Mouse (Mus musculus) adrenal gland, adult 8-10 months (tissue): ENCODE measurements around the gene N4bp1. TPM values are rescaled to one million over a fixed set of nuclear protein-coding genes. Genes with fewer than 3 reads are reported as not detected.

ENCODE experiments used
- DNase-seq: peaks from one replicate; pipeline ENCODE4 v3.0.0; 2022
- total RNA-seq, 4 experiments: library from RNA; stranded (reverse); gene quantifications; 2 replicates each; pipeline ENCODE4 v1.2.4; 2022

Gene N4bp1
- total RNA-seq, 4 experiments from 2014 or later, result 33.9 to 38.5 (median 36.1) TPM

DNA sequence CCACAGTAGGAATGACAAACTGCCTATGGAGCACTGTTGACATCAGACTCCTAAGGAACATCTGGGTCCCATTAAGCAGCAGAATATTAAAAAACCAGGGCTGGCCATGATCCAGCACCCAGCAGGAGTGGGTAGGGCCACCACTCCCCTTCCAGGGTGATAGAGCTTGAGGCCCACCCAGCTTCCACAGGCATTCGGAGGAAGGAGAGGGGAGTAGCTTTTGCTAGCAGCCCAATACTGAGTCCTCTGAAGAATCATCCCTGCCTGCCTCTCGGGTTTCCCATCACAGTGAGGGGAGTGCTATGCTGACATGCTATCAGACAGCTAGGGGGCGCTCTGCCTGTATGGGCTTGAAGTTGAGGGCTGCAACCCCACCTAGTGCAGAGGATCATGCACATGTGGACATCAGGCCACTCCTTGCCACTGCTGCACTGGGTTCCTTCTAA is 64.3 kb downstream of the N4bp1 start:
- no peak for DNase-seq

GRCm38 (mm10) chr8:86820186-86820755 is 64.8 kb downstream of the N4bp1 start:
- DNase-seq, result no peak

DNA sequence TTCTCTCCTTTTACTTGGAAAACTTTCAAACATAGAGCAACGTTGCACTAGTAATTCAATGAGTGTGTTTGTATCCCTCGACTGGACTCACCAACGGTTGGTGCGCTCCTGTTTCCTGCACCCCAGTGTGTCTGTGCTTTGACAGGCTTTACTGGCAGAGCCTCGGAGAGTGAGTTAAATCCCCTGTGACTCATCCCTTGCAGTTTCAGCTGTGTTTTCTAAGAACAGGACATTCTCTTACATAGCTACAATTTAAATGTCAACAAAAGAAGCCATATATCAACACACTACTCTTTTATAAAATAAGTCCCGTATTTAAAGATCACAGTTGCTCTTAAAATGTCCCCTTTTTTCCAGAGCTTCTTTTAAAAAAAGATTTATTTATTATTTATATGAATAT is 65.6 kb downstream of the N4bp1 start:
- no peak for DNase-seq

DNA sequence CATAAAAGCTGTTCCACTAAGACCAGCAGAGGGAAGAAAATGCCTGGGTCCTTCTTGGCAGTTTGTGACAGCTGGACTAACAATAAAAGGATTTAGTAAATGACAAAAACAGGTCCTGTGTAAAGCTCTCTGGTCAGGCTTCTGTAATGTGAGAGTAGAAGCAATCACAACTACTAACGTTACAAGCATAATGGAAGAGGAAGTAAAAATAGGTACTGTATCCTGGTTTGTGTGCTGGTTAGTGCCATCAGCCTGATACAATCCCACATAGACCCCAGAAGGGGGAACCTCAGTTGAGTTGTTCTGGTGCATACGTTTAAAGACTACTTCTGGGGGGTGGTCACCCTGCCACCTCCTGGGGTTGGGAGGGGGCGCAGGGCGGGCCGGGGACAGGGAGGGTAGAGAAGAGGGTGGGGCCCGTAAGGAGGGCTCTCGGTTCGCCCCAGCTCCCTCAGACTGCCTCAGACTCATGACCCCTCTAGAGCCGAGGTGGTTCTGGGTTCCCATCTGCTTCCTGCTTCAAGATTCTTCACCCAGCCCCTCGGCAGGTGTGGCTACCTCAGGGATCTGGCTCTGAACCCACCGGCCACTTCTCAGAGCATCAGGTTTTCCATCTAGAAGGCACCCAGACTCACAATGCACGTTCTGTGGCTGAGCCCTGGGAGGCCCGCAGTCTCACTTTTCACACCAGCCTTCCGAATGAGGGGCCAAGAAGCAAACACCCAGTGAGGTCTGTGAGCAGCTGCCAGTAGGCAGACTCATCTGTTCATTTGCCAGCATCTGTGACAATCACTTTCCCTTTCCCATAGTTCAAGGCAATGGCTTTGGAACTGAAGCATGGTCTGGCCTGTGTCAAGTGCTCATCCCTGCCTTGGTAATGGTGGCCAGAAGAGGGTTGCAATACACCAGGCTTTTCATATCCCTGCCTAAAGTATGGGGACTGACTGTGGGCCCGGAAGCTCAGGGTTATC is 75.8 kb downstream of the N4bp1 start:
- no peak for DNase-seq

DNA sequence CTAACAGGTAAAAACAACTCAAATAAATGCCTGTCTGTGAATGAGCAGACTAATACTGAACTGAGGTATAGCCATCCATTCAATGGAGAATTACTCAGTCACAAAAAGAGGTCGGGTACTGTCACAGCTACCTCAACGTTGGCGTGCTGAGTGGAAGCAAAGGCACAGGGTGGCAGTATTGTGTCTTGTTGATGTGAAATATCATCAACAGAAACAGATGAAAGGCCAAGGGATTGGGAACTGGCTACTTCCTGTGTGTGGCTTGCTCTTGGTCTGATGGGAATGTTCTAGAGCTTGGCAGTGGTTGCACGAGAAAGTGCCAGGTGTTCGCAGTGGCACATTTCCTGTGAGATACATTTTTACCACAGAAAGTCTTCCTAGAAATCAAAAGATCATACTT is 76.8 kb downstream of the N4bp1 start:
- no peak for DNase-seq

GRCm38 (mm10) chr8:86801988-86802387 is 83.1 kb downstream of the N4bp1 start:
- no peak for DNase-seq

DNA sequence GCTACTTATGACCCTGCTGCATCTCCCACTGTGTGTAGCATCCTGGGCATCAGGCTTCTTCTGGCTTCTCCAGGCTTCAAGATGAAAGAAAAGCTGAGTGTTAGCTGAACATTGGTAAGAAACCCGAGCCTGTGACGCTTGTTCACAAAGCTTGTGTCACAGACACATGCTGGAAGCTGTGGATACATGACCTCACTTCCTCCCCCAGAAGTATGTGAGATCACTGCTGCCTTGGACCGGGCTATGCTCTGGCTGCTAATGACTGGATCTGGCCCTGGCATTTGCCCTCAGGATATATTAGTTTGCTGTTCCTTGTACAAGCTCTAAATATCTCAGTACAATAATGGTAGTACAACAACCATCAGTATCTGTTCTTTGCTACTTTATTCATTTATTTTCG is 84.1 kb downstream of the N4bp1 start:
- peak; percentile 53 for DNase-seq

GRCm38 (mm10) chr8:86798141-86798540 is 86.9 kb downstream of the N4bp1 start:
- no peak for DNase-seq

DNA sequence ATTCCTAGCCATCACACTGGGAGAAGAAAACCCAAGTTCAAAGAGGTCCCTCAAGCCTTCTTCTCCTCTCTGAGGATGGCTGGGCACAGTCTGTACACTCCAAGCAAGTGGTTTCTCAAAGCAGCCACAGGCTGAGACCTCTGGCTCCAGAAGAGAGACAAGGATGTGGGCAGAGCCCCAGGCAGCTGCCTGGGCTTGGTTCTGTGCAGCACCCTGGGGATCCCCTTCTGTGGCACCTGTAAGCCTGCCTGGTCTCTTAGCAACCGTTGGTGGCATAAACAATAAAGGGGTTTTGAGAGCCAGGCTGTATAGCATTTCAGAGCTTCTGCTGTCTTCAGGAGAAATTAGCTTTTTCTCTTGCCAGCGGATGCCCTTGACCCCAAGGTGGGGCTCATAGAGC is 87.4 kb downstream of the N4bp1 start:
- no peak for DNase-seq

DNA sequence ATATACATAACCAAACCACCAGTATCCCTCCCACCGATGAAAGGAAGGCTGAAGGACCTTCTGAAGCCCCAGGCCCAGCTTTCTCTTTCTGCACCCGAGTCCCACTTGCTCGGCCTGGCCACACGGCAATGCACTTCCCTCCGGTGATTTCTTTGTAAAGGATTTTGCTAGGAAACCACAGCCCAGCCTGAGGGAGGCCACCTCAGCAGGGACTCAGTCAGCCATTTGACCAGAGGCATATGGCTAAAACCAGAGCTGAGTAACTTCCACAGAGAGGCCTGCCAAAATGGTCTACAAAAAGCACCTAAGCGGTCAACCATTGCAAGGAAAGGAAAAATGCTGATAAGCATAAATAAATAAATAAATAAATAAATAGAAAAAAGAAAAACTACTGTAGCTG is 90.3 kb downstream of the N4bp1 start:
- DNase-seq, result no peak

GRCm38 (mm10) chr8:86791542-86791941 is 93.5 kb downstream of the N4bp1 start:
- no peak for DNase-seq

- DNase-seq, result no peak
These were observed 95.5 kb downstream of the N4bp1 start for GRCm38 (mm10) chr8:86789576-86789975.

DNA sequence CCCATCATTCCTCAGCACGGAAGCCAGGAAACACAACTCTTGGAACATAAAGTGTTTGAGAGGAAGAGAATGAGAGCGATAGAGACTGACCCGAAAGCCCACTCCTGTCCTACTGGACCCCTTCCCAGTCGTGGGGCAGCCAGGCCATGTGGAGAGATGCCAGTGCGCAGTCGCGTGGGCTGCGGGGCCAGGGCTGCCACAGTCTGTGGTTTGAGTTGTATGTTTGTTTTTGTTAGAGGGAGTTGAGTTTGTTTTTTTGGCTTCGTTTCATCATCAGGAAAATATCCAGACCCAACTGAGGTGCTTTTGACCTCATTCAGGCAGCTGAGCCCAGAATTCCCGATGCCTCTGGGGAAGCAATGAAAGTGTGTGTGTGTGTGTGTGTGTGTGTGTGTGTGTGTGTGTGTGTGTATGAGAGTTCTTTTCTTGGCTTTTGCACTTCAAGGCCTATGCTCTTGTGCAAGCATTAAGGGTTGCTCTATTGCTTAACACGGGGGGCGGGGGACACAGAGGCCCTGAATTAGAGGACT is 97.1 kb downstream of the N4bp1 start:
- DNase-seq, result no peak

DNA sequence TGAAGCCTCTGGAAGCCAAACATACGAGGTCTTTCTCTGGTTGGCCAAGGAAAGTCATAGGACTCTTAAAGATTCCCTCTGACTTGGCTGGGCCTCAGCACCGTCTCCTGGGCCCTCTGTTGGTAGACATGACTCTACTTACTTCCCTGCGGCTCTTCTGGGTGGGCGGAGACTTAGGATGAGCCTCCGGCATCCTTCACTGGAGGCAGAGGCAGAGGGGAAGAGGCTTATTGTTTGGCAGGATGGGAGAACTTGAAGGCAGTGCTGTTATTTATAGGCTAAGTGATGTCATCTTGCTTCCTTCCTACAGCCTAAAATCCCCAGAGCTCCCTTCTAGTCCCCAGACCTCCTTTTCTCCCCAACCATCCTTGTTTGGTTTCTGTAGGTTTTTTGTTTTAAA is 98.6 kb downstream of the N4bp1 start:
- DNase-seq, result no peak

- no peak for DNase-seq
These were observed 104.0 kb downstream of the N4bp1 start for GRCm38 (mm10) chr8:86781094-86781493.

GRCm38 (mm10) chr8:86779207-86779606 is 105.9 kb downstream of the N4bp1 start:
- no peak for DNase-seq

DNA sequence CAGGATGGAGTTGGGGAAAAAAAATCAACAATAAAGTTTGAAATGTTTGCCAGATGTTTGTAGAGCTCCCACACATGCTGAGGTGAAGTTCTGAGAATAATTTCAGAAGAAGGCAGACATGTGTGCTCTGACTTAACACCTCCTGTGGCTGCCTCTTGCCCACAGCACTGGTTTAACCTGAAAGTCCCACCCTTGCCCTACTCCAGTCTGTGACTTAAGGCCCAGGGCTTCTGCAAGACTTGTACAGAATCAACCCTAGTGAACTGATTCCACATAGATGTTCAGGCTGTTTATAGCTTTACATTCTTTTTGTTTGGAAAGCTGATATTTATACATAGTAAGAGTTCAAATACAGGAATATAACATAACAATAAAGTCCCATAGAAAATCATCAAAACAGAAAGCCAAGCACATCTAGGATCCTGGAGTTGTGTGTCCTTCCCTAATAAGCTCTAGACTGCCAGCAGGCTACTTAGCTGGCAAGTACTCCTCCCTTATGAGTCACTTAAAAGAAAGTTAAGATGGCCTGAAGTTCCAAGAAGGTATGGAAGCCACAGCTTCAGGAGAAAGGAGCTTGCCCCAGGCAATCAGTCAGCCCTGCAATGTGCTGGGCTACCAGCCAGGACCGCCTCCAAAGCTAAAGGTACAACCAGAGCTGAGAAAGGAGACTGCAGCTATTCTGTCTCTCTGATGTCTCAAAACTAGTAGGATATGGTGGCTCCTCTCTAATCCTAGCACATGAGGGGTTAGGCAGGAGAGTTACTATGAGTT is 114.9 kb downstream of the N4bp1 start:
- DNase-seq, result no peak

GRCm38 (mm10) chr8:86768499-86768898 is 116.6 kb downstream of the N4bp1 start:
- DNase-seq, result peak; percentile 73

DNA sequence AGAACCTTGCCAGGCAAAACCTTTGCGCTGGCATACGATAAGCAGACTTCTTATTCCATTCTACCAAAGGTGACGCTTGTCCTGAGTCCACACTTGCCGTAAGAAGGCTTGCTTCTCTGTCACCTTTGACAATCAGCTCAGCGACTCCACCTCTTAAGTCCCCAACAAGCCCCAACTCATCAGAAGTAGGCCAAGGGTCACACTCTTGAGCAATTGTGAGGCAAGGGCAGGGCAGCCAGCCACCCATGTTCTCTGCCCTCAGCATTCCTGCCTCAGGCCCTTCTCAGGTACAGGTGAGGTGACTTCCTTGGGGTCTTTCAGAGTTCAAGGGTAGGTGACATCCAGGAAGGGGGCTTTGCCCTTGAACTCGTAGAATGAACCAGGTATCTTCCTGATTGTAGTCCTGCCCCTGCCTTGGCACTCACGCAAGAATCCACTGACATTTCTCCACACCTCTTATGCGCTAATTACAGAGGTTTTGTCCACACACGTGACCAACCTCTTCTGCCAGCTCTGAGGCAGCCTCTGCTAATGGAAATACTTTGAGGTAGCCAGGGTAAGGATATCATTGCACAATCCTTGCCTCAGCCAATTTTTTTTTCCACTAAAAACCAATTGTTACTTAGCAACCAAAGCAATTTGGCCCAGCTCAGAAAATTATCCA is 118.4 kb downstream of the N4bp1 start:
- DNase-seq, result no peak

GRCm38 (mm10) chr8:86765669-86766068 is 119.4 kb downstream of the N4bp1 start:
- DNase-seq, result no peak

- DNase-seq, result no peak
These were observed 119.9 kb downstream of the N4bp1 start for GRCm38 (mm10) chr8:86765155-86765554.

DNA sequence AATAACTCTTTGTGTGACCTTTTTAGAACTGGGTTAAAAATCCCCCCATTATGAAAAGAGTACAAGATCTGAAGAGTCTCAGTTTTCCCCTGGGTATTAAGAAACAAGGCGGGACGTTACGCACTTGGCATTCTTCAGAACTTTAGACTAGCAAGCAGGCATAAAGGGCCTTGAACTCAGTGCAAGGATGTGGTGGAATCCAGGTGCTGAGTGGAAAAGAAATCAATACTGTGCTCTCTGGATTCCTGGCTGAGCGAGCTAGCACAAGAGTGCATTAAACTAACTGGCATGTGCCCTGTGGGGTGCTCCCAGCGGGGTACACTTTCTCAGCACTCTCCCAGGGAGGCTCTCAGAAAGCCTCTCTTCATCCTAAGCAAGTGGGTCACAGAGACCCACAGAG is 122.3 kb downstream of the N4bp1 start:
- no peak for DNase-seq
